Mouse (Mus musculus): ENCODE measurements around the gene Ccdc121. TPM values are rescaled to one million over a fixed set of nuclear protein-coding genes. Genes with fewer than 3 reads are reported as not detected.

Ccdc121 gene
- polyA plus RNA-seq, 1 experiment from 2014 or later: not detected

- no peak for ATAC-seq (replicated peaks; ENCODE audit: low FRiP score)
These were observed 32.6 kb upstream of the Ccdc121 start for GRCm38 (mm10) chr1:181543711-181544383.

GRCm38 (mm10) chr1:181539846-181540769 is 28.9 kb upstream of the Ccdc121 start:
- 82% methylated on average over 22 of the region's 22 CpGs for WGBS
- no peaks in the 10 kb centered on the region for H3K27me3 ChIP-seq (ENCODE audit: control insufficient read depth, insufficient read depth, low read length)
- H3K36me3 ChIP-seq (ENCODE audit: control insufficient read depth, insufficient read depth, low read length): no peaks in the 10 kb centered on the region
- no peaks in the 10 kb centered on the region for H3K9me3 ChIP-seq (ENCODE audit: control insufficient read depth, low read length)
- no peaks in the 10 kb centered on the region for H3K4me1 ChIP-seq (replicated peaks; ENCODE audit: control insufficient read depth, insufficient read depth, low read length)
- no peak overlapping the region for H3K27ac ChIP-seq (ENCODE audit: low read depth, low read length)
- no peak overlapping the region for H3K9ac ChIP-seq (ENCODE audit: low read length)
- no peak overlapping the region for H3K4me3 ChIP-seq (ENCODE audit: low read depth, low read length)
- DNase-seq (ENCODE audit: low spot score) (no peak), ATAC-seq (replicated peaks; ENCODE audit: low FRiP score) (no peak)
- no peak overlapping the region for H3K4me2 ChIP-seq (ENCODE audit: low read depth, low read length, severe bottlenecking)

More at GRCm38 (mm10) chr1:181543711-181544383, 32.6 kb upstream of the Ccdc121 start:
- DNase-seq (ENCODE audit: low spot score): no peak
- Histone ChIP-seq H3K36me3 (ENCODE audit: control insufficient read depth, insufficient read depth, low read length) (no peaks in the 10 kb centered on the region), H3K4me1 (replicated peaks; ENCODE audit: control insufficient read depth, insufficient read depth, low read length) (no peaks in the 10 kb centered on the region), H3K27me3 (ENCODE audit: control insufficient read depth, insufficient read depth, low read length) (no peaks in the 10 kb centered on the region), H3K9me3 (ENCODE audit: control insufficient read depth, low read length) (no peaks in the 10 kb centered on the region), H3K4me2 (ENCODE audit: low read depth, low read length, severe bottlenecking) (no peak overlapping the region), H3K9ac (ENCODE audit: low read length) (no peak overlapping the region), H3K4me3 (ENCODE audit: low read depth, low read length) (no peak overlapping the region), H3K27ac (ENCODE audit: low read depth, low read length) (no peak overlapping the region)
- WGBS: 72% methylated on average over 5 of the region's 5 CpGs

- WGBS: 92% methylated on average over 9 of the region's 9 CpGs
- DNase-seq (ENCODE audit: low spot score): no peak
These were observed 26.6 kb upstream of the Ccdc121 start for GRCm38 (mm10) chr1:181537627-181538525.

GRCm38 (mm10) chr1:181535165-181535873 is 24.1 kb upstream of the Ccdc121 start:
- no peak overlapping the region for H3K4me3 ChIP-seq (ENCODE audit: low read depth, low read length)
- no peak overlapping the region for H3K4me2 ChIP-seq (ENCODE audit: low read depth, low read length, severe bottlenecking)
- no peaks in the 10 kb centered on the region for H3K27me3 ChIP-seq (ENCODE audit: control insufficient read depth, insufficient read depth, low read length)
- DNase-seq (ENCODE audit: low spot score): no peak
- H3K36me3 ChIP-seq (ENCODE audit: control insufficient read depth, insufficient read depth, low read length): no peaks in the 10 kb centered on the region
- 72% methylated on average over 10 of the region's 10 CpGs for WGBS
- no peak overlapping the region for H3K9ac ChIP-seq (ENCODE audit: low read length)
- no peaks in the 10 kb centered on the region for H3K9me3 ChIP-seq (ENCODE audit: control insufficient read depth, low read length)
- no peak for ATAC-seq (replicated peaks; ENCODE audit: low FRiP score)
- H3K4me1 ChIP-seq (replicated peaks; ENCODE audit: control insufficient read depth, insufficient read depth, low read length): no peaks in the 10 kb centered on the region
- no peak overlapping the region for H3K27ac ChIP-seq (ENCODE audit: low read depth, low read length)

More at GRCm38 (mm10) chr1:181537627-181538525, 26.6 kb upstream of the Ccdc121 start:
- Histone ChIP-seq H3K4me3 (ENCODE audit: low read depth, low read length) (no peak overlapping the region), H3K36me3 (ENCODE audit: control insufficient read depth, insufficient read depth, low read length) (no peaks in the 10 kb centered on the region), H3K4me1 (replicated peaks; ENCODE audit: control insufficient read depth, insufficient read depth, low read length) (no peaks in the 10 kb centered on the region), H3K9ac (ENCODE audit: low read length) (no peak overlapping the region), H3K4me2 (ENCODE audit: low read depth, low read length, severe bottlenecking) (no peak overlapping the region), H3K27ac (ENCODE audit: low read depth, low read length) (no peak overlapping the region), H3K27me3 (ENCODE audit: control insufficient read depth, insufficient read depth, low read length) (no peaks in the 10 kb centered on the region), H3K9me3 (ENCODE audit: control insufficient read depth, low read length) (no peaks in the 10 kb centered on the region)
- ATAC-seq (replicated peaks; ENCODE audit: low FRiP score): no peak

GRCm38 (mm10) chr1:181529368-181529767 is 18.1 kb upstream of the Ccdc121 start:
- Histone ChIP-seq H3K27me3 (ENCODE audit: control insufficient read depth, insufficient read depth, low read length) (no peaks in the 10 kb centered on the region), H3K9ac (ENCODE audit: low read length) (no peak overlapping the region), H3K4me1 (replicated peaks; ENCODE audit: control insufficient read depth, insufficient read depth, low read length) (no peaks in the 10 kb centered on the region), H3K4me2 (ENCODE audit: low read depth, low read length, severe bottlenecking) (no peak overlapping the region), H3K4me3 (ENCODE audit: low read depth, low read length) (no peak overlapping the region), H3K27ac (ENCODE audit: low read depth, low read length) (no peak overlapping the region), H3K9me3 (ENCODE audit: control insufficient read depth, low read length) (no peaks in the 10 kb centered on the region), H3K36me3 (ENCODE audit: control insufficient read depth, insufficient read depth, low read length) (no peaks in the 10 kb centered on the region)
- 89% methylated on average over 4 of the region's 4 CpGs for WGBS
- DNase-seq (ENCODE audit: low spot score) (no peak), ATAC-seq (replicated peaks; ENCODE audit: low FRiP score) (no peak)

- no peaks in the 10 kb centered on the region for H3K9me3 ChIP-seq (ENCODE audit: control insufficient read depth, low read length)
- no peaks in the 10 kb centered on the region for H3K4me1 ChIP-seq (replicated peaks; ENCODE audit: control insufficient read depth, insufficient read depth, low read length)
- ATAC-seq (replicated peaks; ENCODE audit: low FRiP score) (no peak), DNase-seq (ENCODE audit: low spot score) (no peak)
- H3K27ac ChIP-seq (ENCODE audit: low read depth, low read length): no peak overlapping the region
- WGBS: 63% methylated on average over 5 of the region's 5 CpGs
- H3K27me3 ChIP-seq (ENCODE audit: control insufficient read depth, insufficient read depth, low read length): no peaks in the 10 kb centered on the region
- no peaks in the 10 kb centered on the region for H3K36me3 ChIP-seq (ENCODE audit: control insufficient read depth, insufficient read depth, low read length)
- H3K4me2 ChIP-seq (ENCODE audit: low read depth, low read length, severe bottlenecking): no peak overlapping the region
- no peak overlapping the region for H3K4me3 ChIP-seq (ENCODE audit: low read depth, low read length)
- no peak overlapping the region for H3K9ac ChIP-seq (ENCODE audit: low read length)
These were observed 14.7 kb upstream of the Ccdc121 start for GRCm38 (mm10) chr1:181525996-181526395.

- Histone ChIP-seq H3K4me2 (ENCODE audit: low read depth, low read length, severe bottlenecking) (no peak overlapping the region), H3K4me1 (replicated peaks; ENCODE audit: control insufficient read depth, insufficient read depth, low read length) (no peaks in the 10 kb centered on the region), H3K27me3 (ENCODE audit: control insufficient read depth, insufficient read depth, low read length) (no peaks in the 10 kb centered on the region), H3K9me3 (ENCODE audit: control insufficient read depth, low read length) (no peaks in the 10 kb centered on the region), H3K4me3 (ENCODE audit: low read depth, low read length) (no peak overlapping the region), H3K27ac (ENCODE audit: low read depth, low read length) (no peak overlapping the region), H3K9ac (ENCODE audit: low read length) (no peak overlapping the region), H3K36me3 (ENCODE audit: control insufficient read depth, insufficient read depth, low read length) (no peaks in the 10 kb centered on the region)
- 60% methylated on average over 5 of the region's 5 CpGs for WGBS
- ATAC-seq (replicated peaks; ENCODE audit: low FRiP score) (no peak), DNase-seq (ENCODE audit: low spot score) (no peak)
These were observed 12.6 kb upstream of the Ccdc121 start for GRCm38 (mm10) chr1:181523831-181524230.

All from forebrain, embryonic 11.5 days (tissue).